Mouse (Mus musculus) myocyte (in vitro differentiated cells): Measurements from ENCODE around the gene Bcar1. TPM values are rescaled to one million over a fixed set of nuclear protein-coding genes. Genes with fewer than 3 reads are reported as not detected.

Experiments
- H3K27me3 ChIP-seq: one replicate; pipeline ENCODE4 v1.6.1; 2011; ENCODE audit not compliant: control insufficient read depth, insufficient read depth, insufficient read length
- H3K36me3 ChIP-seq: one replicate; pipeline ENCODE4 v1.6.1; 2011; ENCODE audit not compliant: control insufficient read depth, insufficient read depth
- H3K4me2 ChIP-seq: one replicate; pipeline ENCODE4 v1.6.1; 2011; ENCODE audit warnings: low read depth, control low read depth
- H3K4me3 ChIP-seq: one replicate; pipeline ENCODE4 v1.5.1; 2011; ENCODE audit warnings: mild to moderate bottlenecking, control low read depth, moderate library complexity
- H3K79me2 ChIP-seq: one replicate; pipeline ENCODE4 v1.6.1; 2011; ENCODE audit not compliant: control insufficient read depth, insufficient read depth
- H3ac ChIP-seq: one replicate; pipeline ENCODE4 v1.6.1; 2011; ENCODE audit not compliant: control insufficient read depth, insufficient read length
- CEBPB ChIP-seq: IDR thresholded peaks from 2 replicates; pipeline ENCODE4 v1.6.1; 2011; ENCODE audit warnings: mild to moderate bottlenecking, moderate library complexity; ENCODE audit not compliant: poor library complexity, insufficient read depth, severe bottlenecking
- E2F4 ChIP-seq: IDR thresholded peaks from one replicate; pipeline ENCODE4 v1.6.1; 2011; ENCODE audit warnings: mild to moderate bottlenecking, control low read depth, moderate library complexity; ENCODE audit not compliant: insufficient read depth
- MAX ChIP-seq: IDR thresholded peaks from one replicate; pipeline ENCODE4 v1.6.1; 2011; ENCODE audit warnings: low read depth, mild to moderate bottlenecking, control low read depth
- MYOD1 ChIP-seq, 3 experiments: IDR thresholded peaks; one replicate each; pipeline ENCODE4 v1.6.1; 2011; ENCODE audit warnings: control low read depth in 2 of 3, low read depth in 2 of 3, mild to moderate bottlenecking in 2 of 3, moderate library complexity in 1 of 3; ENCODE audit not compliant: insufficient read length in 2 of 3, control insufficient read depth in 1 of 3
- MYOG ChIP-seq, 3 experiments: IDR thresholded peaks; one replicate each; pipeline ENCODE4 v1.6.1; 2011; ENCODE audit warnings: control low read depth in 2 of 3, low read depth in 2 of 3, mild to moderate bottlenecking in 2 of 3; ENCODE audit not compliant: insufficient read length in 2 of 3, control insufficient read depth in 1 of 3, insufficient read depth in 1 of 3
- POLR2A ChIP-seq: IDR thresholded peaks from one replicate; pipeline ENCODE4 v1.6.1; 2011; ENCODE audit warnings: low read depth, mild to moderate bottlenecking, control low read depth, moderate library complexity; ENCODE audit not compliant: insufficient read length
- POLR2AphosphoS2 ChIP-seq: IDR thresholded peaks from one replicate; pipeline ENCODE4 v1.6.1; 2011; ENCODE audit warnings: low read depth, control low read depth; ENCODE audit not compliant: insufficient read length
- REST ChIP-seq: IDR thresholded peaks from one replicate; pipeline ENCODE4 v1.6.1; 2011; ENCODE audit warnings: mild to moderate bottlenecking, control low read depth, moderate library complexity; ENCODE audit not compliant: insufficient read depth, insufficient read length
- SRF ChIP-seq: IDR thresholded peaks from one replicate; pipeline ENCODE4 v1.6.1; 2011; ENCODE audit warnings: low read depth; ENCODE audit not compliant: control insufficient read depth, insufficient read length
- TCF12 ChIP-seq: IDR thresholded peaks from one replicate; pipeline ENCODE4 v1.6.1; 2011; ENCODE audit warnings: mild to moderate bottlenecking, control low read depth; ENCODE audit not compliant: poor library complexity, insufficient read depth, severe bottlenecking
- TCF3 ChIP-seq: IDR thresholded peaks from one replicate; pipeline ENCODE4 v1.6.1; 2011; ENCODE audit warnings: low read depth, control low read depth; ENCODE audit not compliant: insufficient read length
- USF1 ChIP-seq: IDR thresholded peaks from one replicate; pipeline ENCODE4 v1.6.1; 2011; ENCODE audit warnings: low read depth, mild to moderate bottlenecking, control low read depth, moderate library complexity
- polyA plus RNA-seq: library from polyadenylated mRNA; unstranded; fragments of >200 nt; fragmentation: generic; extraction: Trizol; gene quantifications from one replicate; pipeline ENCODE4 v1.2.1, GENCODE M21; 2012; ENCODE audit warnings: missing spikeins

Bcar1 gene
- polyA plus RNA-seq, 1 experiment, result 81.9 TPM

GRCm38 (mm10) chr8:111713817-111714216 is 29.8 kb downstream of the Bcar1 start:
- no peak overlapping the region for H3K4me3 ChIP-seq
- no peaks in the 10 kb centered on the region for H3K27me3 ChIP-seq
- H3ac ChIP-seq, result no peak overlapping the region
- no peak overlapping the region for H3K4me2 ChIP-seq
- H3K79me2 ChIP-seq, result peaks cover 27% of the 10 kb centered on the region
- H3K36me3 ChIP-seq, result peaks cover 41% of the 10 kb centered on the region
- TF ChIP-seq POLR2A, result peak; percentile 30
- TF ChIP-seq POLR2AphosphoS2, result peak; percentile 54
- TF ChIP-seq TCF3, result no peak

GRCm38 (mm10) chr8:111713291-111713690 is 30.3 kb downstream of the Bcar1 start:
- no peak for TF ChIP-seq TCF12
- TF ChIP-seq TCF3, result no peak
- TF ChIP-seq USF1, result no peak
- TF ChIP-seq CEBPB, result no peak
- TF ChIP-seq MYOD1 (IDR thresholded peaks at IDR 0.05; ENCODE audit: control insufficient read depth in 1 of 3, insufficient read length in 2 of 3, low read depth in 2 of 3), result no peak
- TF ChIP-seq SRF, result no peak
- no peak for TF ChIP-seq POLR2A
- no peak for TF ChIP-seq REST
- TF ChIP-seq POLR2AphosphoS2, result no peak
- TF ChIP-seq MYOG (IDR thresholded peaks at IDR 0.05; ENCODE audit: control insufficient read depth in 1 of 3, insufficient read depth in 1 of 3, insufficient read length in 2 of 3, low read depth in 2 of 3), result no peak
- no peak overlapping the region for H3K4me2 ChIP-seq

GRCm38 (mm10) chr8:111712588-111712987 is 31.0 kb downstream of the Bcar1 start:
- Histone ChIP-seq H3K27me3 (no peaks in the 10 kb centered on the region), H3K36me3 (peaks cover 41% of the 10 kb centered on the region), H3K4me2 (no peak overlapping the region), H3ac (no peak overlapping the region), H3K4me3 (no peak overlapping the region), H3K79me2 (peaks cover 19% of the 10 kb centered on the region)
- TF ChIP-seq CEBPB, result no peak
- peak; percentile 45 for TF ChIP-seq POLR2AphosphoS2

More at GRCm38 (mm10) chr8:111713291-111713690, 30.3 kb downstream of the Bcar1 start:
- Histone ChIP-seq H3K79me2 (peaks cover 22% of the 10 kb centered on the region), H3K36me3 (peaks cover 41% of the 10 kb centered on the region), H3K4me3 (no peak overlapping the region), H3K27me3 (no peaks in the 10 kb centered on the region), H3ac (no peak overlapping the region)

GRCm38 (mm10) chr8:111712135-111712534 is 31.5 kb downstream of the Bcar1 start:
- no peak overlapping the region for H3K4me3 ChIP-seq
- no peak overlapping the region for H3K4me2 ChIP-seq
- H3K79me2 ChIP-seq, result peaks cover 19% of the 10 kb centered on the region
- H3K36me3 ChIP-seq, result peaks cover 41% of the 10 kb centered on the region
- H3ac ChIP-seq, result no peak overlapping the region
- TF ChIP-seq MYOD1 (IDR thresholded peaks at IDR 0.05; ENCODE audit: control insufficient read depth in 1 of 3, insufficient read length in 2 of 3, low read depth in 2 of 3), result no peak
- TF ChIP-seq MYOG (IDR thresholded peaks at IDR 0.05; ENCODE audit: control insufficient read depth in 1 of 3, insufficient read depth in 1 of 3, insufficient read length in 2 of 3, low read depth in 2 of 3), result no peak
- TF ChIP-seq POLR2A, result no peak
- no peak for TF ChIP-seq TCF3
- no peak for TF ChIP-seq SRF
- no peak for TF ChIP-seq MAX
- no peak for TF ChIP-seq REST
- TF ChIP-seq POLR2AphosphoS2, result no peak
- TF ChIP-seq CEBPB, result no peak
- no peak for TF ChIP-seq USF1
- no peak for TF ChIP-seq TCF12
- no peak for TF ChIP-seq E2F4
- no peaks in the 10 kb centered on the region for H3K27me3 ChIP-seq

- Histone ChIP-seq H3K4me2 (no peak overlapping the region), H3K27me3 (no peaks in the 10 kb centered on the region), H3ac (no peak overlapping the region), H3K36me3 (peaks cover 41% of the 10 kb centered on the region), H3K79me2 (peaks cover 14% of the 10 kb centered on the region), H3K4me3 (no peak overlapping the region)
- TF ChIP-seq TCF3, result peak; percentile 98
- TF ChIP-seq TCF12, result peak; percentile 95
- peak; percentile 14 for TF ChIP-seq SRF
- TF ChIP-seq MAX, result no peak
- TF ChIP-seq POLR2A, result peak; percentile 23
- no peak for TF ChIP-seq REST
- peak; percentile 95 to 97 (median 96) for TF ChIP-seq MYOG (IDR thresholded peaks at IDR 0.05; ENCODE audit: control insufficient read depth in 1 of 3, insufficient read depth in 1 of 3, insufficient read length in 2 of 3, low read depth in 2 of 3)
- no peak for TF ChIP-seq USF1
- peak; percentile 78 for TF ChIP-seq POLR2AphosphoS2
- TF ChIP-seq MYOD1 (IDR thresholded peaks at IDR 0.05; ENCODE audit: control insufficient read depth in 1 of 3, insufficient read length in 2 of 3, low read depth in 2 of 3), result peak; percentile 25 to 94 (median 93)
- TF ChIP-seq CEBPB, result no peak
- TF ChIP-seq E2F4, result no peak
Measured at GRCm38 (mm10) chr8:111710777-111711485, 32.7 kb downstream of the Bcar1 start.
